Mouse (Mus musculus): ENCODE data around the gene D11Wsu47e. TPM values are rescaled to one million over a fixed set of nuclear protein-coding genes. Genes with fewer than 3 reads are reported as not detected.

Gene D11Wsu47e
- total RNA-seq, 2 experiments from 2014 or later = 11.8 to 12.1 TPM

GRCm38 (mm10) chr11:113726994-113727888 lies 43.0 kb downstream of the D11Wsu47e start:
- no peak for DNase-seq (ENCODE audit: extremely low spot score in 1 of 2, low spot score in 2 of 2)
- intact Hi-C loops (cut with DNase I) = no loop called here

GRCm38 (mm10) chr11:113727992-113728391 lies 43.8 kb downstream of the D11Wsu47e start:
- no peak for DNase-seq (ENCODE audit: extremely low spot score in 1 of 2, low spot score in 2 of 2)
- intact Hi-C loops (cut with DNase I) = no loop called here

DNA sequence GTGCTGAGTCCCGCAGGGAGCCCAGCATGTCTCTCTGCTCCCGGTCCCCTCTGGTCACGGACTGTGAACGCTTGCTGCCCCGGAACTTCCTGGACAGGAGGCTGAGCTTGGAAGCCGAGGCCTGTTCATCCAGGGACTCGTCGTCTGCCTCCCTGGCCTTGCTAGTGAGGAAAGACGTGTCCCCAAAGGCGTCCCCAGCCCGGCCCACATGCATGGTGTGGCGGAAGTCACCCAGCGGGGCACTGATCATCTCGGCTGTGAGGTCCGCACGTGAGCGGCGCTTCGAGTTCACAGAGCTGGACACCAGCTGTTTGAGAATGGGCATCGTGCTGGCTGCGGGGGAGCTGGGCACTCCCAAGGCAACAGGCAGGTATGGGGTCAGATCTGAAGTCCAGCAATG lies 45.0 kb downstream of the D11Wsu47e start:
- intact Hi-C loops (cut with DNase I) = no loop called here
- DNase-seq (ENCODE audit: extremely low spot score in 1 of 2, low spot score in 2 of 2) = peak in 1 of 2 experiments; percentile 70

DNA sequence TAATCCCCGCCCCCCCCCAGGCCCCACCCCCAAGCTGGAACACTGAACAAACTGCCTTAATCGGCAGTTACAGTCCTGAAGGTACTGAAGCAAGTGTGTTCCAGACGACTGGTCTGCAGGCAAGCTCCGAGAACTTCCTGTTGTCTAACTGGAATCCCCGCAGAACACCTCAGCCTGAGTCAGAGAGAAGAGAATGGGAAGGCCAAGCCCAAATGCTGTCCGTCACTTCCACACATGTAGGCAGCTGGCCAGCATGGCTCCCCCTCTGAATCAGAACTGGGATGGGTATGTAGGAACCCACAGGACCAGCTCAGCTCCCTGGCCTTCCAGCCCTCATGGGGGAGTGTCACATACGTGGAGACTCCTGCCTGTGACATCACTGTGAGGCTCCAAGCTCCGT lies 45.7 kb downstream of the D11Wsu47e start:
- intact Hi-C loops (cut with DNase I) = no loop called here
- peak in 1 of 2 experiments; percentile 48 for DNase-seq (ENCODE audit: extremely low spot score in 1 of 2, low spot score in 2 of 2)

DNA sequence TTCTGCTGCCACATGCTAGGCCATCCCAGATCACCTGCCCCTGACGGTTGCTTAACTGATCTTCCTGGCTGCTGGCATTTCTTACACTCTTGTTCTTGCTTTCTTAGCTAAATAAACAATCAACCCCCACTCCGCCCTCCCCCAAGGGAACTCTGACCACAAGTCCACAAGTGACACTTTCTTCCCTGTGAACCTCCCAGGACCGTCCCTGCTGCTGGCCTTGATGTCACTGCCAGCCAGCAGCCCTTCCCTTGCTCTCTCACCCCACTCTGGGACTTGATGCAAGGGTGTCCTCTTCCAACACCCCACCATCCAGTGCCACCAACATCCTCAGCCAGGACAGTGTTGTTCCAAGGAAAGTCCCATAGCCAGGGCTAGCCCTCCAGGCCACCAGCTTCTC lies 46.7 kb downstream of the D11Wsu47e start:
- intact Hi-C loops (cut with DNase I) = no loop called here
- DNase-seq (ENCODE audit: extremely low spot score in 1 of 2, low spot score in 2 of 2) = no peak

DNA sequence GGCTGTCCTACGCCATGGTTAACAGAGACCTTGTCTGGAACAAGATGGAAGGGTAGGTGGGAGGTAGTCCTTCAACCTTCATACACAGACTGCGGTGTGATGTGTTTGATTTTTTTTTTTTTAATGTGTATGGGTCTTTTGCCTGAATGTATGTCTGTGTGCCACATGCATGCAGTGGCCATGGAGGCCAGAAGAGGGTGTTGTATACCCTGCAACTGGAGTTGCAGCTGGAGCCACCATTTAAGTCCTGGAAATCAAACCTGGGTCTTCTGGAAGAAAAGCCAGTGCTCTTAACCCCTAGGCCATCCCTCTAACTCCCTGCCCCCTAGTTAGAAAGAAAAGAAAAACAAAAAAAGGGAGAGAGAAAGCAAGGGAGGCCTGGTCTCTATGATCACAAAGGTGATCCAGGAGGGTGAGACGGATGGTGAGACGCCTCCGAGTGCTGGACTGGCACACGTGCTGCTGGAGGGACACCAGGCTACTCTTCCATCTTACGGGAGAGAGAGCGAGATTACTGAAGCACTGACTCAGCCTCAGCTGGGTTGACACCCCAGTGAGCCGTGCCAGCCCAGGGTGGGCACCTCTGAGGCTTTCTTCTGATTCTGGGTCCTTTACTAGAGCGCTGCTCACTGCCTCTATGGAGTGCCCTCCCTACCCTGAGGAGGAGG lies 47.9 kb downstream of the D11Wsu47e start:
- no peak for DNase-seq (ENCODE audit: extremely low spot score in 1 of 2, low spot score in 2 of 2)
- intact Hi-C loops (cut with DNase I) = no loop called here

- DNase-seq (ENCODE audit: extremely low spot score in 1 of 2, low spot score in 2 of 2) = no peak
- intact Hi-C loops (cut with DNase I) = no loop called here
Measured at GRCm38 (mm10) chr11:113733631-113734364, 49.6 kb downstream of the D11Wsu47e start.

- intact Hi-C loops (cut with DNase I) = no loop called here
- DNase-seq (ENCODE audit: extremely low spot score in 1 of 2, low spot score in 2 of 2) = no peak
Measured at GRCm38 (mm10) chr11:113735151-113735550, 50.9 kb downstream of the D11Wsu47e start.

DNA sequence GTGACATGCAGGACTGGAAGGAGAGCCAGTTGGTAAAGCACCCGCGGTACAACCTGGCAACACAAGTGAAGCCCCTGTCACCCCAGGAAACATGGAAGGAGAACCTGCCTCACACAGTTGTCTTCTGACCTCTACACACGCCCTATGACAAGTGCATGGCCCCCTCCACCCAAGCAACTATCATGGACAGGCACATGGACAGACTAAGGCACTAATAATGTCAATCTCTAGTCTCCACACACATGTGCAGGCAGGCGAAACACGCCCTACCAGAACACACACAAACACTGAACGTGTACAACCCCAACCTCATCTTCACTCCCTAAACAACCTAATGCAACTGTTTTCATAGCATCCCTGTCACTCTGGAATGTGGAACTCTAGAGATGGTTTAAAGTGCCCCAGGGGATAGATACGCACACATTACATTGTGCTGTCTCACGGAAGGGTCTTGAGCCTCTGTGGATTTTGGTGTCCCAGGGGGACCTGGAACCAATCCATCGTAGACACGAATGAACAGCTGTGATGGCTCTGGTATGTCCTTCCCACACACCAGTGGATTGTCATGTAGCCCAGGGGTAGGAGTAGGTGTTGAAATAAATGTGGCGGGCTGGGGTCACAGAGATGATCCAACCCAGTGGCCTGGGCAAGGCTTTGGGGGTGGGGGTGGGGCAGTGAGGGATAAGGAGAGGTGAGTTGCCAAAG lies 52.8 kb downstream of the D11Wsu47e start:
- DNase-seq (ENCODE audit: extremely low spot score in 1 of 2, low spot score in 2 of 2) = no peak
- intact Hi-C loops (cut with DNase I) = no loop called here

DNA sequence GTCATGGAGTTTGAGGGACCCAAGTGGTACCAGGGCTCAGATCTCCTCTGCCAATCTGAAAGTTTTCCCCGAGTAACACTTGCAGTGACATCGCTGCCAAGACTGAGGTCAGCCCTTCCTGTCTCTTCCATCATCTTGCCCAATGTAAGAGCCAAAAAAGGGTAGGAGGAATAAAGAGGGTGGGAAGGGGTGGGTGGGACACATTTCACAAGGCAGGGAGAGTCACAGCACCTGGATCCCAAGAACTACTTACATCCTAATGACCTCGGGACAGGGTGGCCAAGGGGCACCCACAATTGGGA lies 53.3 kb downstream of the D11Wsu47e start:
- intact Hi-C loops (cut with DNase I) = no loop called here
- DNase-seq (ENCODE audit: extremely low spot score in 1 of 2, low spot score in 2 of 2) = no peak

DNA sequence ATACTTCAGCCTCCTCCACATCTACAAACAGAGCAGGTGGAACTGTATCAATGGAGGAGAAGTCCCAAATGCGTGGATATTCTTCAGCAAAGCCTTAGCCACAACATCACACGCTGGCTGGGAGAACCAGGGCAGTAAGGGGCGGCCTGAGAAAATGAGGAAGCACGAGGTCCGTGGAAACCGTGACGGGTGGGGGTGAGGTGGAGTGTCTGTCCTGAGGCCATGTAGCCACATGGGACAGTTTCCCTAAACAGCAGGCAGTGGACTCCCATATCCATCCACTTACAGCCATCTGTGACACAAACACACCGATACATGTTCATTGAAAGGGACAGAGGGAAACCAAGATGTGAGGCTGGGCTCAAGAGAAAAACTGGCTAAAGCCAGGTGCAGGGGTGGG lies 53.7 kb downstream of the D11Wsu47e start:
- intact Hi-C loops (cut with DNase I) = no loop called here
- DNase-seq (ENCODE audit: extremely low spot score in 1 of 2, low spot score in 2 of 2) = no peak

DNA sequence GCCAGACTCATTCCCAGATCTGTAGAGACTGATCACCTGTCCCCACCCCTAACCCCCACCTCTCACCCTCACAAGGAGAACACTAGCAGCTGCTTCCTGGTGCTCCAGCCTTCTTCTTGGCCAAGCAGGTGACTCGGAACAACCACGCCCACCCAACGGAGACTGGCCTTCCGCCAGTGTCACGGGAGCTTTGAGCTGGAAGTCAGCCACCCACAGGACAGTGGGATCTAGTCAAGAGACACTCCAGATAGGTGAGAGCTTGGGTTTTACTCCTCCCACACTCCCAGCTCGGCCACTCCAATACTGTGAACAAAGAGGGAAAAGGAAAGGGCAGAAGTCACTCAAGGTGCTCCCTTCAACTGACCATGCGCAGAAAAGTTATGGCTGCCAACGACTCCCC lies 55.0 kb downstream of the D11Wsu47e start:
- intact Hi-C loops (cut with DNase I) = no loop called here
- DNase-seq (ENCODE audit: extremely low spot score in 1 of 2, low spot score in 2 of 2) = peak in 1 of 2 experiments; percentile 53

GRCm38 (mm10) chr11:113740100-113740499 lies 55.9 kb downstream of the D11Wsu47e start:
- no peak for DNase-seq (ENCODE audit: extremely low spot score in 1 of 2, low spot score in 2 of 2)
- intact Hi-C loops (cut with DNase I) = no loop called here

DNA sequence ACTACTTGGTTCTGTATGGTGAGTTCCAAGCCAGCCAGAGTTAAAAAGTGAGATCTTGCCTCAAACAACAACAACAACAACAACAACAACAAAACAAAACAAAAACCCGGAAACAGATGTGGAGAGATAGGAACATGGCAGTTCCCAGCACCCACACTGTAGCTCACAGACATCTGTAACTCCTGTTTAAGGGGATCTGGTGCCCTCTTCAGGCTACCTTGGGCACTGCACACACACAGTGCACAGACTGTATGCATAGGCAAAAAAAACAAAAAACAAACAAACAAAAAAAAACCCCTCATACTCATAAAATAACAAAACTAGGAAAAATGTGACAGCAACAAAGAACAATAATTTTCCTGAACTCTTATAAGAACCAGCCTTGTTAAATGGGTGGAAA lies 58.8 kb downstream of the D11Wsu47e start:
- no peak for DNase-seq (ENCODE audit: extremely low spot score in 1 of 2, low spot score in 2 of 2)
- intact Hi-C loops (cut with DNase I) = no loop called here

Other genes with a start within 250 kb of the D11Wsu47e start
- 10 to 100 TPM; 33.8 to 38.1 TPM for gene Sstr2, start 65.1 kb upstream of the D11Wsu47e start, total RNA-seq (2021)
- gene Cog1, start 35.2 kb upstream of the D11Wsu47e start, total RNA-seq (2021) = 10 to 100 TPM; 38.0 to 38.2 TPM
- gene Slc39a11, start 34.3 kb upstream of the D11Wsu47e start, total RNA-seq (2021) = 10 to 100 TPM; 19.9 to 21.8 TPM
- gene Fam104a, start 257 bp upstream of the D11Wsu47e start, total RNA-seq (2021) = 10 to 100 TPM; 24.2 to 25.0 TPM
- not detected for gene Cpsf4l, start 25.6 kb downstream of the D11Wsu47e start, total RNA-seq (2021)
- 10 to 100 TPM; 28.1 to 33.8 TPM for gene Cdc42ep4, start 67.5 kb downstream of the D11Wsu47e start, total RNA-seq (2021)